Mouse (Mus musculus) thymus, postnatal 25 days (tissue): ENCODE data around the gene Prkch.
"Not testable (repeated sequence)": the region's sequence is repeated elsewhere in the genome, so short reads cannot be mapped to it uniquely, and the experiment has no call there.

ENCODE experiments used
- DNase-seq: peaks from one replicate; pipeline ENCODE4 v3.0.0; 2022

Gene Prkch

DNA sequence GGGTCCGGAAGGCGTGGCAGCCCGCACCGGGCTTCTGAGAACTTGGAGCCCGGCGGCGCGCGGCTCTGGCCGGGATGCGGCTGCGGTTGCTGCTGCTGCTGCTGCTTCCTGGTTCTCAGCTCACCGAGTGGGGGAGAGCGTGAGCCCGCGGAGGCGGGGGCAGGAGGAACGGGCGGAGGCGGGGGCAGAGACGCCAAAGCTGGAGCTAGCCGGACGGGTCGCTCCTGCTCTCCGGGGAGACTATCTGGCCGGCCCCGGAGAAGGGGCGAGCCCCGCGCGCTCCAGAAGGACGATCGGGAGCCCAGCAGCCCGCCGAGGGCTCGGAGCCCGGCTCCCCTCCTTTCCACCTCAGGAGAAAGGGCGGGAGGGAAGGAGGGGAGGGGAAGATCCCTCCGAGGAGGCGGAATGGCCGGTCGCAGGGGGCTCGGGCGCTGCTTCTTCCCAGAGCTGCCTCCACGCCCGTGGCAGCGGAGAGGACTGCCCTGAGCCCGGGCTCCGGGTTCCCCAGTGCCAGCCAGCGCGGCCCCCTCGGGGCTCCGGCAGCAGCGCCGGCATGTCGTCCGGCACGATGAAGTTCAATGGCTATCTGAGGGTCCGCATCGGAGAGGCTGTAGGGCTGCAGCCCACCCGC is at the start of gene Prkch:
Prkch (plus strand) TSS at position 187 of the 631 bp plus-strand sequence.
- peak; percentile 92 for DNase-seq

DNA sequence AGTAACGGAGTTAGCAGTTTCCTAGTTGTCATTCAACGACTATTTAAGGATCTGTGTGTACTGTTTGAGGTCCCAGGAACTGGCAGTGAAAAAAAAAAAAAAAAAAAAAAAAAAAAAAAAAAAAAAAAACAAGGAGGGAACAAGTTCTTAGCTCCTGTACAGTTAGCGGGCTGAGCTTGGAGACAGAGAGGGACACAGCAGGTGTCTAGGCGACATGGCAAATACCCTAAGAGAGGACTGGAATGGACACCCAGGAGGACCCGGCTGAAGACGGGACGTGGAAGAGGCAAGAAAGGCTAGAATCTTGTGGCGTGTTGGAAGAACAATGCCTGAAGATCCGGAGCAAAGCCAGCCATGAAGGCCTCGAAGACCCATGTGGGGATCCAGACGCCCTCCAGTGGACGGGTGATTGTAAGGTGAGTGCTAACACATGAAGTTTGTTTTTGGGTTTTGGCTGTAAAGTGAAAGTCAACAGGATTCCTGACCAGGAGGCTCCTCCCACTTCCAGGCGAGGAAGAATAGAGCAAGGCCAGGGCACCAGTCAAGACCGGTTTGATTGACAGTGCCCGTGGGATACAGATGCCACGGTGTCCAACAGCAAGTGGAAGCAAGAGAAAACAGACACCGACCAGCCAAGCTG is 47.0 kb upstream of the Prkch start:
- peak; percentile 40 for DNase-seq

DNA sequence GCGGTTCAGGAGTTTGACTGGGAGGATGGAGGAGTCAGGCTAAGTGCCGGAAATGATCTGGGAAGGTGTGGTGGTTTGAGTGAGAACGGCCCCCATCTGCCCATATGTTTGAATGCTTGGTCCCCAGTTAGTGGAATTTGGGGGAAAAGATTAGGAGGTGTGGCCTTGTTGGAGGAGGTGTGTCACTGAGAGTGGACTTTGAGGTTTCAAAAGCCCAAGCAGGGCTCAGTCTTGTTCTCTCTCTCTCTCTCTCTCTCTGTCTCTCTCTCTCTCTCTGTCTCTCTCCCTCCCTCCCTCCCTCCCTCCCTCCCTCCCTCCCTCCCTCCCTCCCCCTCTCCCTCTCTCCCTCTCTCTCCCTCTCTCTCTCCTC is 46.5 kb upstream of the Prkch start:
- not testable (repeated sequence) for DNase-seq

DNA sequence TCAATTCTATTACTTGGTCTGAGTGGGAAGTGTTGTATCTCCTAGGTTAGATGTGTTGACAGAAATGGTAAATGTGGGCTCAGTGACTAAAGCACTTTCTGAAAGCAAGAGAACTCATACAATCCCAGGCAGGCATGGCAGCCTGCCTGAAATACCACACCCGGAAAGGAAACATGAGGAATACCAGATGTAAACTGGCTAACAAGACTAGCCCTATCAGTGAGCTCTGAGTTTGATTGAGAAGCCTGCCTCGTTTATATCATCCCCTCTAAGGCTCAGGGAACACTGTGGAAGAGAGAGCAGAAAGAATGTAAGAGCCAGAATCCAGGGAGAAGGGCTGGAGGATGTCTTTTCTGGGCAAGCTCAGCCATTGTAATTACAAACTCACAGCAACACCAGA is 45.4 kb upstream of the Prkch start:
- no peak for DNase-seq

DNA sequence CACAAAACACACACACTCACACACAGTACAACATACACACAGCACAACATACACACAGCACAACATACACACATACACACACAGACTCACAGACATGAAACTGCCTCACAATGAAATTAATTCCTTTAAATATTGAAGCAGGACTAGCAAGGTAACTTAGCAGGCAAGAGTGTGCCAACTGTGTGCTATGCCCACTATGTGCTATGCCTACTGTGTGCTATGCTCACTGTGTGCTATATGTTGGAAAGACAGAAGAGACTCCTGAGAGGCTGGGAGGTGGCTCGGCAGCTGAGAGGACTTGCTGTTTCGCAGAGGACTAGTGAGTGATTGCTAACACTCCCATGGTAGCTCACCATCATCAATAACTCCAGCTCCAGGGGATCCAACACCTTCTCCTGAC is 44.2 kb upstream of the Prkch start:
- no peak for DNase-seq

DNA sequence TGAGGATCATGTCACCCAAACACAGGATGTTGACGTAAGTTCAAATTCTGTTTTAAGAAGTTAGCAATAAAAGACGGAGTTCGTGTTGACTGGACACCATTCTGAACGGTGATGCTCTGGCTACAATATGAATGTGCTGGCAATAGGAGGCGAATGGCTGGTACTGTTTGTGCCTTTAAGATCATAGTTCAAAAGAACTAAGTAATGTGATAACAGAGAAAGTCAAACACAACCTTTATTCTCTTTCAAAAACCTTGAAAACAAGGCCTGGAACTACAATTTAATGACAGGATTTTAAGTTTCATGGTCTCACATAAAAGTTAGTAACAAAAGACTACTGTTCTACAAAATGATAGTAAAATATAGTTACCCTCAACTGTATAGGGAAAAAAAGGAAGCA is 41.4 kb upstream of the Prkch start:
- DNase-seq: no peak

DNA sequence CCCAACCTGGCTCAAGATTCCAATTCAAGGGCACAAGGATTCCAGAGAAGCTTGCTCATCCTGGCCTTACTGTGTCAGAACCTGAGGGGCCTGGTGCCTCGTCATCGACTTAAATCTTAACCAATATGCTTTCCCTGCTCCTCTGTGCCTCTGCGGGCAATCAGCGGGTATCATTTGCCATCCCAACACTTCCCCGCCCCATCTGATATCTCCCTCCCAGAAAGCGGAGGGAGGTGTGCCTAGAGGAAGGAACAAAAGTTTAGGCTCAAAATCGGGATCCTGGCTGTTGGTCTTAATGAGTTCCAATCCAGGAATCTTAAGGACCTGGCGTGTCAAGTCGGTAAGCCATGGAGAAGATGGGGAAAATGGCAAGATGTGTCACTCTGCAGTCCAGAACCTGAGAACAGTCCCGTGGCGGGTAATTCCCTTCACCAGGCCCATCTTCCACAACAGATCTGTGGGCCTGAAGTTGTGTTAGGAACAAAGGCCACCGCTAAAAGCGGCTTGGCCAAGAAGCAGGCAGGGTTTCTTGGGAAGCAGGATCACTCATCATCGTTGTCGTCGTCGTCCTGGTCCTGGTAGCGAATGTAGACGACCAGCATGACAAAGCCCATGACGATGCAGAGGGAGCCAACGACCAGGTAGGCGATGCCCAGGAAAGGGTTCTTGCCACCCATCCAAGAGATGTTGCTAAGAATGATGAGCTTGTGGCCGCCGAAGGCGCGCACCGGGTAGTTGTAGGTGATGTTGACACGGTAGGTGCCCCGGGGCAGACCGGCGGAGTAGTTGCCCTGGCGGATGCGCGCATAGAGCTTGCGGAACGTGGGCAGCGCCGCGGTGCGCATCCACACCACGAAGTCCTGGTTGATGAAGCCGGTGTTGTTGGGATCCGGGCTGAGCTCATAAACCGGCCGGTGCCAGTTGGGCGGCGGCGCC is 39.6 kb upstream of the Prkch start:
- no peak for DNase-seq

DNA sequence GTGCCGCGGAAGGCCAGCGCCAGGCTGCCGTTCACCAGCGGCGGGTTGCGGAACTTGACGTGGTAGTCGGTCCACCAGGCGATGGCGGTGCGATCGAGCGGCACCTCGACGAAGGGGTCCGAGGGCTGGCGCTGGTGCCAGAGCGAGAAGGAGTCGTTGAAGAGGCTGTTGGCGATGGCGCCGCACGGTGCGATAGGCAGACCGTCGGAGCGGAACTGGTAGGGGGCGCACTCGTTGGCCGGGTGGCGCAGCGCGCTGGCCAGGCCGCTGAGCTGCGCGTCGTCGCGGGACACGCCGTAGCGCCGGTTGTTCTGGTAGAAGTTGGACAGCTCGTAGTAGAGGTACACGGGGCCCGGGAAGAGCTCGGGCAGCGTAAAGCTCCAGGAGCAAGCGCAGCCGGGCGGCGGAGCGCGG is 38.9 kb upstream of the Prkch start:
- peak; percentile 53 for DNase-seq

DNA sequence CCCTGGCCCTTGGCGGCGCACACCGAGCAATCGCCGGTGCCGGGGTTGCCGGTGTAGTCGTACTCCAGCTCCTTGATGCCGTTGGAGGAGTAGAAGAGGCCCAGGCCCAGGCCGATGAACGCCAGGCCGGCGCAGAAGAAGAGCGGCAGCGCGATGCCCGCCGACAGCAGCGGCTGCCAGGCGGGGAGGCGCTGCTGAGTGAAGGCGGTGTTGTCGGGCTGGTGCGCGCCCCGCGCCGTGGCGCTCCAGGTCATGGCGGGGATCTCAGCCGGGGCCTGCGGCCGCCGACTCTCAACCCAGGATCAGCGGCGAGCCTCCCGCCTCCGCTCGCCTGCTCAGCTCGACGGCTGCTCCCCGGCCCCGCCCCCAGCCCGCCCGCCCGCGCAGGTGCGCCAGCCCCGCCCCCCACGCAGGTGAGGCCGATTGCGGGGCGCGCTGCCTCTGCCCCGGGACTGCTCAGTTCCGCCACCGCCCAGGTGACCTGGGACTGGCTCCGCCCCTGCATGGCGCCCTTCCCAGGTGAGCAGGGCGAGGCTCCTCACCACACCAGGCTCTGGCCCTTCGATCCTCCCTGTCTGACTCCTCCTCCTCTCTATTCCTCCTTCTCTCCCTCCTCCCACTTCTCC is 38.4 kb upstream of the Prkch start, which contains the start of gene Tmem30b:
Tmem30b (minus strand) TSS at position 307 of the 626 bp plus-strand sequence.
- DNase-seq: peak; percentile 9

DNA sequence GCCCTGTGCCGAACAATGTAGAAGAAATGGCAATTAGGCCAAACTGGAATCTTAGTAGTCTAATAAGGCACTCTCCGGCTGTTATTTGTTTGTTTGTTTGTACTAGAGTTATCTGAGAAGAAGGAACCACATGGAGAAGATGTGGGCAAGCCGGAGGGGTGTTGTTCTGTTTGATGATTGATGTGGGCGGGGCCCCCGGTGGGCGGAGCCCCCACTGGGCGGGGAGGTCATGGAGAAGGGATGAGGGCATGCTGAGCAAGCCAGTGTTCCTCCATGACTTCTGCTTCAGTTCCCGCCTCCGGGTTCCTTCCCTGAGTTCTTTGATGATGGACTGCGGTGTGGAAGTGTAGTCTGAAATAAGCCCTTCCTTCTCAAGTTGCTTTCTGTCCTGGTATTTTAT is 37.0 kb upstream of the Prkch start:
- no peak for DNase-seq

DNA sequence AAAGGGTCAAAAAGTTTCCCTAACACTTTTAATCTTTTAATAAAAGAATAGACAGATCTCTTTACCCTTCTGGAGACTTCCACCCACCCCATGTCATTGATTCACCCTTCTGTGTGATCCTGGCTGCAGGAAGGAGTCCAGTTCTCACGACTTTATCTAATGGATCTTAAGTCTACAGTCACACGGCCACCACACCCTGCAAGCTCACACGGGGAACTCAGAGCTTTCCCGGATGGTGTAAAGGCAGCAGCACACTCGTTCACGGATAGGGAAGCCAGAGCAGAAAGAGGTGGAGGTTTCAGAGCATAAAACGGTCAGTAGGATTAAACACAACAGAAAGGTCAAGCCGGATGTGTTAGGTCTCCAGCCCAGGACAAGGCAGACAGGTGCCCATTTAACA is 36.3 kb upstream of the Prkch start:
- no peak for DNase-seq

DNA sequence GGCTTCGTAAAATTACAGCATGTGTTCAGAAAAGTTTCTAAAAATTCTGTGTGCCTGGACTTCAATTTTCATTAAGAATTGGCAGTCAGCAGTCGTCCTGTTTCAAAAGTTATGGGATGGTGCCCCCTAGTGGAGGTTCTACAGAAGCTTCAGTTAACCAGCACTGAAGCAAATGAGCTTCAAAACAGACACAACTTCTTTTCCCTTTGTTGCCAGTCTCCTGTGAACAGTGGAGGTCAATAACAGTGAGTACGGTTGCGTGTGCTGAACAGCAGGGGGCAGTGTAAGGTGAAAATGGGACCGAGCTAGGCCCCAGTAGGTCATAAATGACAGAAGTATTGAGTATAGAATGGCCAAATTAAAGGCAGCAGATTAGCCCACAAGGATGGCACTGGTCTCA is 30.4 kb upstream of the Prkch start:
- peak; percentile 70 for DNase-seq

DNA sequence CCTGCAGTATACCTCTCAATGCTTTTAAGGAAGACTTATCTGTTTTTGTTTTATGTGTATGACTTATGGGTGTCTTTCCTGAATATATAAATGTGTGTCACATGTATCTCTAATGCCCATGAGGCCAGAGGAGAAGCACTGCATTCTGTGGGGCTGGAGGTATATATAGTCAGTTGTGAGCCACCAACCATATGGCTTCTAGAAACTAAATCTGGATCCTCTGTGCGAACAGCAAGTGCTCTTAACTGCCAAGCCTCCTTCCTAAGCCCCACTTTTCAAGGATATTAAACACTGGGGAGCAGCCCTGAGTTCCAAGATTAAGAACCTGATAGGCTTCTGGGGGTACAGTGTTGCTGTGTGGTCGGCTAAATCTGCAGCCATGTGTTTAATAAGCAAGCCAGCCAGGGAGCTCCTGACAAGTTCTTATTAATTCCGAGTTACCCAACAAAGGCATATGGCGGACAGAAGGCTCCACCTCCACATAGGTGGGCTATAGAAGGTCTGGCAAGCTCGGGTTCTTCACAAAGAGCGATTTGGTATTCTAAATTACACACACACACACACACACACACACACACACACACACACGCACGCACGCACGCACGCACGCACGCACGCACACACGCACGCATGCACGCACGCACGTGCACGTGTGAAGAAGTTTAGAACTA is 25.9 kb upstream of the Prkch start:
- no peak for DNase-seq

DNA sequence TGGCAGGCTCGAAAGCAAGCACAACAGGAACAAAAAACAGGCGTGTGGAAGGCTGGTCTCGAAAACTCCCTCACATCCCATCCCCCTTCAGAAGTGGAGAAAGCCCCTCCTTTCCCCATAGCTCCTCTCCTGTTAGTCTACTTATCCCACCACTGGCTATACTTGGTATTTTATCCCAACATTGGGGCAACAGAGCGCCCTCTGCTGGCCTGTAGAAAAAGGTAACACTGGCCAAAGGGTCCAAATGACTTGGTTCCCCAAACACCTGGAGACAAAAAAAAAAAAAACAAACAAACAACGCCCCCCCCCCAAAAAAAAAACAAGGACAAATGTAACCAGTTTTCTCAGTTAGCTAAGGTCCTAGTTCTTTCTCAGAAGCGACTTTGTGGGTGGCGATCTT is 24.5 kb upstream of the Prkch start:
- DNase-seq: no peak

DNA sequence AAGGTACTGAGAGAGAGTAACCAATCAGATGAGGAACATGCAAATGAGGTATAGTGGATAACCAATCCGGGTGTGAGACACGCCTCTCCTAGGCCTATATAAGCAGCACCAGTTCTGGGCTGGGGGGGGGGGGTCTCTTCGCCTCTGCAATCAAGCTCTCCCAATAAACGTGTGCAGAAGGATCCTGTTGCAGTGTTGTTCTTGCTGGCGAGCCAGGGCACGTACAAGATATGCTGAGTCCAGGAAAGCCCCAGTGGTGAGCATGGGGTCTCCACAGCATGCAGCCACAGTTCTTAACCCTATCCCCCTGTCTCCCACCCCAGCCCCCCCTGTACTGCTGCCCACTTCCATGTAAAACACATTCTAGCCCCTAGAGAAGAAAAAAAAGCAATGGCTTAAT is 21.5 kb upstream of the Prkch start:
- not testable (repeated sequence) for DNase-seq

DNA sequence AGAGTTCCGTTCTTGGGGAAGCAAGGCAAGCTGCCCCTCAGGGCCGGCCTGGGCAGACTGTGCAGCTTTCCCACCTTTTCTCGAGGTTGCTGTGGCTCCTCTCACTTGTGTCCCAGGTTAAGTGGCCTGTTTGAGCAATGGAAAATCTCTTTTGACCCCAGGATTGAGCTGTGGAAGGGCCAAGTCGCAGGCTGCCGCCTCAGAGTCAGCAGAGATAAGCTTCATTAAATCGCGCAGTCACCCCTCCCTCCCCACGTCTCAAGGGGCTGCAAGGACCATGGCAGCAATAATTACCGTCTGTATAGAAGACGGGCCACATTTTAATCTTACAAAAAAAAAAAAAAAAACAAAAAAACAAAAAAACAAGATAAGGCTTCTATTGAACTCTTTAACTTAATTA is 20.4 kb upstream of the Prkch start:
- DNase-seq: no peak

DNA sequence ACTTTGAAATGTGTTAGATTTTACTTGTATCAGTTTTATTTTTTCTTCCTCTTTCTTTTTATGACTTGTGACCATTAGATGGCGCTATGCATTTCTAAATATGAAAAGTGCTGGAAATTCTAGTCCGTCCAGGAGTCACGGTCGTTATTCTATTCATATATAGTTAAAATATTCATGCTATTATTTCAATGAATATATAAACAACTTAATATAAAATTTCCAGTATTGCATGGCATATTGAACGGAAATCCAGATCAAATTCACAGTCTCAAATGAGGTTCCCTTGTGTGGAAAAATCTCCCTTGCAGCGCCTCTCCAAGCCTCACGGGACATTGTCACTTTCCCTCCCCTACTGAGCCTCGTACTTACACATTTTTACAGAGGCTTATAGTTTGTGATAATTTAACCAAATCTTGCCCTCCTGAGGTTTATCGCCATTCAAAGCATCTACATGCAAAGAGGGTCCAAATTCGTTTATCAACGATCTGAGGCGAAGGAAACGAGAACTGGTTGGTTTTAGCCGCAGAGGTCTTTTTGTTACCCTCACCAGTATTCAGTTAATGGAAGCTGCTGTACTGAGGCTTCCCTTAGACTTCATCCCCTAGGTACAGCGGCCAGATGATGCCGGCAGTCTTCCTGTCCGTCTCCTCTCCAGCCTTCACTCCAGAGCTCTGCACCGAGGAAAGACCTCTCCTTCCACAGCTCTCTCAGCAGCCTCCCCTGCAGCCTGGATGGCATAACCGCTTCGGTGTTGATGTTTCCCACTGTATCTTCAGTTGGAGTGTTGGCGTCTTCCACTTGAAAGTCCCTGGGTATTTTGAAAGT is 19.6 kb upstream of the Prkch start:
- DNase-seq: peak; percentile 44

DNA sequence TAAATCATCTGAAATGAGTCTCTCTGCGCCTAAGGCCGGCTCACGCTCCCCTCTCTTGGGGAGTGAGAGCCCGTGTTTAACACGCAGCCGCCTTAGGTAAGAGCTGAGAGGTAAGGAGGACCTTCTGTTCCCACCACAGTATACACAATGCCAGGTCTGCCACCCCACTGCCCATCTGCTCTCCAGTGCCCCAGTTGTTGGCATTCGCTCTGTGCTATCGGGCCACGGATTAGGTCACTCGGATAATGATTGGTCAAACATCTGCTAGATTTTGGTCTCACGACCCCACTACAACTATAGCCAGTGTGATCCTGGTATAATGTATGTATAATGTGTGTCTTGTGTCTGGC is 19.0 kb upstream of the Prkch start:
- DNase-seq: no peak

DNA sequence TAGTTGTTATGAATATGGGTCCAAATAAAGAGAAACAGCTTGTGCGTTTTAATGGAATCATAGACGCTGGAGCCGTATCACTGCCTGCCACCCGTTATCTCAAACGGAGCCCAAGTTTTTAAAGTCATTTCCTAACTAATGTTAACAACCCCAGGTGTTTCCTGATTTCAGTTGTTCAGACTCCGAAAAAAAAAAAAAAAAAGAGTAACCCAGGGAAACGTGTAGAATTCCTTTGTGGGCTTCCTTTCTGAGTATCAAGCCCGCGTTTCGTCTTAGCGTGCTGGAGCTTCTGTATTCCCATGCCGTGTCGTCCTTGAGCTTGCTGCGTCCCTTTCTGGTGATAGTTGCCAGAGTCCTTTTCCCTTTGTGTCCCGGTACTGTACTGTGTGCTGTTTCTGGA is 10.0 kb upstream of the Prkch start:
- no peak for DNase-seq

DNA sequence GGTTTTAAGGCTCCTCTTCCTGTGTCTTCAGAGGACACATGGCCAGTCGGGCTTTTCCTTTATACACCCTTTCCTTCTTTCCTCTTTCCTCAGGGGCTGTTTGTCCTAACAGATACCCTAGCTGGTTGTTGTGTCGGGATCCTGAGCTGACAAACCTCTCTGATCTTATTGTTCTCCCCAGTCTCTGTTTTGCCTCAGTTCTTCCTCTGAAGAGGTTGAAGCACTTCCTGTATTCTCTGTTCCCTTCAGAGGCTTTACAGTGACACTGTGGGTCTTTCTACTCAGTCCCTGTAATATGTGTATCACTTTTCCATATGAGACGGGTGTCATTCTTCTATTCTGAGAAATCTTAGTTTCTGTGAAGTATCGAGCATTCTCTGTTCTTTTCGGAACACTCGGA is 6.5 kb upstream of the Prkch start:
- peak; percentile 43 for DNase-seq

DNA sequence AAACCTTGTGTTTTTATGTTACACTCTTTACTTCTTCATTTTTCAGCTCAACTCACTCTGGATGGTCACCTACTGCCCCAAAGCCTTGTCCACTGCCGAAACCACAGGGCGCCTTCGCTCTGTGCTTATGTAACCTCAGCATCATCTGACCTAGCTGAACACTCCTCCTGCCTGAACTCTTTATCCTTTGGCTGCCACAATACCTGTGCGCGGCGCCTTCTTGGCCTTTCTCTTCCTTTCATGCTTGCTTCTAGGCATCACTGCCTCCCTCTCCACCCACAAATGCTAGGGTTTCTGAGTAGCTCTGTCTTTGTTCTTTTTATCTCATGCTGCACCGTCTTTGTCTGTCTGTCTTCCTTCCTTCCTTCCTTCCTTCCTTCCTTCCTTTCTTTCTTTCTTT is 3.8 kb upstream of the Prkch start:
- DNase-seq: no peak

DNA sequence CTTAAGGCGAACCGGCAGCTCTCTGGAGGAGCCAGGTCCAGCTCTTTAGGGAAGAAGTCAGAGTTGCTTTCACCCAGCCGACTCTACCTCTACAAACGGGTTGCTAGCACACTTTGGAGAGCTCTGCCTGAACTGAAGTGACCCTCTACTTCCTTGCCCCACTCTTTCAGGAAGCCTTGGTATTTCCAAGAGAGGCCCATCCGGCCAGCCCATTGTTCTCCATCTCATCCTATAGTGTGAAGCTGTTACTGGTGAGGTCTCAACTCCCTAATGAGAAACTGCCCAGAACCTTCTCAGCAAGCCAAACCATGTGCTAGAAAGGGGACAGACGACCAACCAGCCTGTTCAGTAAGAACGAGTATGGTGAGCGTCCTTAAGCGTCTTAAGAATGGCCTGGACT is 1.3 kb upstream of the Prkch start:
- no peak for DNase-seq
